Mouse (Mus musculus) layer of hippocampus, postnatal 10 days (tissue): ENCODE results near the gene Asap3. TPM values are rescaled to one million over a fixed set of nuclear protein-coding genes. Genes with fewer than 3 reads are reported as not detected.

ENCODE experiments used
- DNase-seq, 2 experiments: peaks; one replicate each; pipeline ENCODE4 v3.0.0; 2021; ENCODE audit warnings: low spot score in 2 of 2
- long read RNA-seq: library from polyadenylated mRNA; stranded (forward); transcript quantifications from one replicate; pipeline ENCODE4 v2.0.0, GENCODE M21; 2023
- total RNA-seq, 2 experiments: library from RNA; stranded (reverse); gene quantifications; 2 replicates each; pipeline ENCODE4 v1.2.3; 2021

Gene Asap3
- 1 to 10 TPM; 5.1 to 5.6 TPM for total RNA-seq
- long read RNA-seq, full-length matches to known transcripts = 1 of 5 reads
- long read RNA-seq, partial matches to known transcripts = 1 of 5 reads
- long read RNA-seq, other reads (novel, unspliced or antisense) = 3 of 5 reads

DNA sequence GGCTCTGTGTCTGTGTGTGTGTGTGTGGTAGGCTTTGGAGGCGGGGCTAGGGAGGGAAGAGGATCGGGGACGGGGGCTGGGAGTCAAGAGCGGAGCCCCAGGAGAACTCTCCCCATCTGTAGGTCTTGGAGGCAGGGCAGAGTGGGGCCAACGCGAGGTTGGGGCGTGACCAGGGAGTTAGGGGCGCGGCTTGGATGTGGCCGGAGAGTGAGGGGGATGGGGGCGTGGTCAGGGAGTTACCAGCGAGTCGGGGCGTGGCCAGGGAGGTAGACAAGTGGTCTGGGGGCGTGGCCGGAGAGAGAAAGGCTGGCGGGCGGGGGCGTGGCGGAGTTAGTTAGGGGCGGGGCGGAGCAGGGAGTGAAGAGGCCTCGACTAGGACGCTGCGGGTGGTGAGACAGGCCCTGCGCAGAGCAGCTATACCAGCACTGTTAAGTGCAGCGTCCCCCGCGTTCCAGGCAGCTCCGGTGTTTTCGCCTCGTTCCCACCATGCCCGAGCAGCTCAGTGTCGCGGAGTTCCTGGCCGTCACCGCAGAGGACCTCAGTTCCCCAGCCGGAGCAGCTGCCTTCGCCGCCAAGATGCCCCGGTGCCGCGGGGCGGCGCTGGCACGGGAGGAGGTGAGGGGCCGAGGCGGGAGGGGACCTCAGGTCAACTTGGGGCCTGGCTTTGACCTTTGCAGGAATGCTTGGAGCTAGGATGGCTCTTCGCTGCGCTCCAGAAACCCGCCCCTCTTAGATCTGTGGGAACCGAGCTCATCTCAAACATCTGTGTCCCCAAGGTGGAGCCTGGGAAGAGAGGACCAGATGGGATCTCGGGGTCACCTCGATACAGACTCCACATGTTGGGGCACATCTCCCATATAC is at the start of gene Asap3:
Gene Asap3 (plus strand): TSS at position 333 of the 861 bp plus-strand sequence.
- DNase-seq = peak; percentile 87 to 94

DNA sequence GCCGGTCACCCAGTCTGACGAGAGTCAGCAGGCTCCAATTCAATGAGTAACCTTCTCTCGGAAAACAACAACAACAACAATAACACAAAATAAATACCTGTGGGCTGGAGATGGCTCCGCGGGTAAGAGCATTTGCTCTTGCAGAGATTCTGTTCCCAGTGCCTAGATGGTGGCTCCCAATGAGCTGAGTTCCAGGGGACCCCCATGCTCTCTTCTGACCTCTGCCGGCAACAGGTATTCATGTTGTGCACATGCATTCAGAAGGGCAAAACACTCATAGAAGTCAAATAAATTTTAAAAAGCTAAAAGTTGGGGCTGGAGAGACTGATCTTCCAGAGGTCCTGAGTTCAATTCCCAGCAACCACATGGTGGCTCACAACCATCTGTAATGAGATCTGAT is 47.7 kb upstream of the Asap3 start:
- DNase-seq = no peak

DNA sequence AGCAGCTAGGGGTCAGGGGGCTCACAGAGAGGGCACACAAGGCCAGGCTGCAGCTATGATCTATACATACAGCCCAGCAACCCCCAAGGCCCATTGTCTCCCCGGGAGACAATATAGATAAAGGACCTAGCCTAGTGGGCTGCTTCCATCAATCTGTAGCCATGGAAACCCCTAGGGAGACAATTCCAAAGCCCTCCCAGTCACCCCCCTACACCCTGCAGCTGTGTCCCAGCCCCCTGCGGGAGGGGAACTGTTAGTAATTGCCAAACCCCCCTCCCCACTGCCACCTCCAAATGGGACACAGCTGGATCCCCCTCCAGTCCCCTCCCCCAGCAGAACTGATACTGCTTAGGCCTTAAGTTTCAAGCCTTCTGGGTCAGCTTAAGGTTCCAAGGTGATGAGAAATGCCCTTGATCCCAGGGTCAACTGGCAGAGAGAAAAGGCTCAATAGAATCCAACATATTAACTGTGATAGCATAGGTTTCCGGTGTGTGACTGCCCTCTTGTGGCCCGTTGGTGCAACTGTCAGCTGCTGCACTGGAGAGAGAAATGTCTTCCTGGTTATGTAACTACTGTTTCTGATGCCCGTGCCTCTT is 46.3 kb upstream of the Asap3 start:
- DNase-seq = peak; percentile 79 to 85

DNA sequence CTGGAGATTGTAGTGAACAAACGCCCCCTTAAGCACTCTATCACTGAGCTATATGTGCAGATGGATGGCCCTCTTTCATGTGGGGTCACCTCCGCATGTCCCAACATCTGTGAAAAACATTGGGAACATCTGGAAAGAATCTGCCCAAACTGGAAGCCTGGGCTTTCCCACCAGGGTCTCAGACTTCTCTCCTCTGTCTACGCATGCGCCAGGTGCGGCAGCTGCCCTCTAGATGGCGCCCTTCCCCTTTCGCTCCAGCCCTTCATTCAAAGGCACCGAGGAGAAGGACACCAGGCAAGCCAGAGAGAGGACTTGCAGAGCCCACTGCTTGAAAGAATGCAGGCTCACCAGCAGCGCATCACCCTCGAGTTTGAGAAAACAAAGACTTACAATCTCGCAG is 42.7 kb upstream of the Asap3 start:
- peak; percentile 93 to 95 for DNase-seq

DNA sequence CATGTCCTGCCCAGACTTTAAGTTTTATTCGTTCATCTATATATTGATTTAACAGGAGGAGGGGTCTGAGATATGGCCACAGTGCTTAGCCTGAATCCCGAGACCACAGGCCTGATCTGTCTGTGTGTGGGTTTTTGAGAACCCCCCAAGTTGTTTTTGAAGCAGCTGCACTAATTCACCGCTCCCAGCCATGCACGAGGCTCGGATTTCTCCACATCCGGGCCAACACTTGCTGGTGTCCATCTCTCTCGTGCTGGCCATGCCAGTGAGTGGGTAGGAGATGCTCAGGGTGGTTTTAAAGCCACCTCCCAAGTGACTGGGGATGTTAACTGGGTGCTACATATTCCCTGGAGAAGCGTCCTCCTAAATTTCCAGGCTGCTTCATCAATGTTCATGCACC is 41.2 kb upstream of the Asap3 start:
- DNase-seq = no peak

DNA sequence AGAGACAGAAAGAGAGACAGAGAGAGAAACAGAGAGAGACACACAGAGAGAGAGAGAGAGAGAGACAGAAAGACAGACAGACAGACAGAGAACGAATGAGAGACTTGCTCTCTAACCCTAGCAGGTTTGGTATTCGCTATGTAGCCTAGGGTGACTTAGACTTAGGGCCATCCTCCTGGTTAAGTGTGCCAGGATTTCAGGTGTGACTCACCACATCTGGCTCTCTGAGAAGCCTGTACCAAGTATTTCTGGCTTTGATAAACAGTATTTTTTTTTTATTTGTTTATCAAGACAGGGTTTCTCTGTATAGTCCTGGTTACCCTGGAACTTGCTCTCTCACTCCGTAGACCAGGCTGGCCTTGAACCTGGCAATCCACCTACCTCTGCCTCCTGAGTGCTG is 38.5 kb upstream of the Asap3 start:
- no peak for DNase-seq

DNA sequence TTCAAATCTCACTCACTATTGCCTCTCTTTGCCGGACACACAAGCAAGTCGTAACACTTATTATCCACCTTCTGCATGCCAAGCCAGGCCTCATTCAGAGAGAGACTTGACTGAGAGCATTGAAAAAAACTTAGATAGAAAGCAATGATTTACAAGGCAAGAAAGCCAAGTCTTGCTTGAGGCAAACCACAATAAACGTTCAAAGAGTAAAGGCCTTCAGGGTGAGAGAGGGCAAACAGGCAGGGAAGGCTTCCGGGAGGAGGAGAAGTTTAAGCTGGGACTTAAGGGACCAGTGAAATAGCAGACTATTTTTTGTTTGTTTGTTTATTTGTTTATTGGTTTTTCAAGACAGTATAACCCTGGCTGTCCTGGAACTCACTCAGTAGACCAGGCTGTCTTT is 35.8 kb upstream of the Asap3 start:
- no peak for DNase-seq

DNA sequence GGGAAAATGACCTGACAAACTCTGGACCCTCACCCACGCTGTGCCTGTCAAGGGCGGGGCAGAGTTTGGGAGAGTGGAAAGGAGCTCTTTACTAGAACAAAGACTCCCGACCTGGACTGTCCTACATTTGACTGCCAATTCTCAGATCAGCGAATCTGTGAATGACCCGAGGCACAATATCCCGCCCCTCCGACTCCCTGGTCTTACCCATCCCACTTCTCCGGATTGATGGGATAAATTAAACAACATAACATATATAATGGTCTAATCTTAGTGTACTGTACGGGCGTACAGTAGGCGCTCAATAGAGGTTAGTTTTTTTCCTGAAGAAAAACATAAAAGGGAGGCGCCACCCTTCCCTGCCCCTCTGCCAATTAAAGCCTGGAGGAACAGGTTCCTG is 34.7 kb upstream of the Asap3 start:
- DNase-seq = no peak

DNA sequence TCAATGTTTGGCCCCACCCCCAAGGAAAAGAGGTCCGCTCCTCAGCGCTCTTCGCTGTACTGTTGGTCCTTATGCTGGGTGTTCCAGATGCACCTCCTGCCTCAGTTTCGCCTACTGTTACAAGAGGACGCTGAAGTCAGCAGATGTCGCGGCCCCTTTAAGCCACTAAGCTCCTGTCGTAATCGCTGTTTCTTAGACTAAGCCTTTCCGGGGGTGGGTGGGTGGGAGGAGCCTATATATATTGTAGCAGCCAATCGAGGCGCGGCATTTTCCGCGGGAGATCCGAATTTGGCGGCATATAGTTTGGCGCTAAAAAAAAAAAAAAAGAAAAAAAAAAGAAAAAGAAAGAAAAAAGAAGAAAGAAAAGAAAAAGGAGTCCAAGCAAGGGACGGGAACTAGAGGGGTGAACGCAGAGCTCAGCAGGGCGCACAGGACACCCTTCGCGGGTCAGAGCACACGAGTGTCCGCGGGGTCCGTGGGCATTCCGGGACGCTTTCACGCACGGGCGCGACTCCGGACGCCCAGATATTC is 34.1 kb upstream of the Asap3 start, which contains the start of gene E2f2:
Gene E2f2 (plus strand): TSS at position 384 of the 531 bp plus-strand sequence.
- peak; percentile 57 to 68 for DNase-seq

DNA sequence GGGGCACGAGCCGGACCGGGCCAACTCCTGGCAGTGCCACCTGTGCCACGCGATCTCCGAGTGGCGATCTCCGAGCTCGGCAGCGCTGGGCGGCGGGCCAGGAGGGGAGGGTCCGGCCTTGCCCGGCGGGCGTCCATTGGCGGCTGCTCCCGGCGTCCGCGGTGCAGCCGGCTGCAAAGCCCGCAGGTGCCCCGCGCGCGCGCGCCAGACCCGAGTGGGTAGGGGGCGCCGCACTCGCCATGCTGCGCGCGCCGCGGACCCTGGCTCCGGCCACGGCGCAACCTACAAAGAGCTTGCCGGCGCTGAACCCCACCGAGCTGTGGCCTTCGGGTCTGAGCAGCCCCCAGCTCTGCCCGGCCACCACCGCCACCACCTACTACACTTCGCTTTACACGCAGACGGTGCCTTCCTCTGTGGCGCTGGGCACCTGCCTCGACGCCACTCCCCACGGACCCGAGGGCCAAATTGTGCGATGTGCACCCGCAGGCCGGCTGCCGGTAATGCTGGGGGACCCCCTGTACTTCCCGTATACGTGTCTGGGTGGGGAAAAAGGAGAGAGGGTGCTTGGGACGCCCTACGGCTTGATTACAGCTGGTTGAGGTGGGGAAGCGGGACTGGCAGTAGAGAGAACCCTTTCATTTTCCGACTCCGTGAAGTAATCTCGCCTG is 33.5 kb upstream of the Asap3 start:
- peak in 1 of 2 experiments; percentile 65 for DNase-seq

DNA sequence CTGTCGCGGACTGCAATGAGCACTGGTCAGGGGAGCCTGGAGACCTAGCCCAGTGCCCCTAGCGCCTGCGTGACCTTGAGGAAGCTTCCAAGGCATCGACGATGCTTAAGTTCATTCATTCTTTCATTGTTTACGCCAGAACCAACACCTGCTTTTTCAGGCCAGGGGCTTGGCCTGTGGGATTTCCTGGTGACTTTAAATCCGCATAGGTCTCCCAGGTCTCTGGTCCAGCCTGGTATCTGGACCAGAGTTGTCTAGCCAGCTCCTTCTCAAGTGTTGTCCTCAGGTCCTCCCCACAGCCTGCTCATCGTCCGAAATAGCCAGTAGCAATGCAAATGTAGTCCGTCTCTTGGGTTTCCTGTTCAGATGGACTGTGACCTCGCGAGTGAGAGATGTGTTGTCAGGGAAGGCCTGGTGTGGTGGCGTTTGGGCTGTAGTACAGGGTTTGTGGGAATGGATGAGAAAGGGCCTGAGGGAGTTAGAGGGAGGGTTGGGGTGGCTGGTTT is 32.9 kb upstream of the Asap3 start:
- no peak for DNase-seq

DNA sequence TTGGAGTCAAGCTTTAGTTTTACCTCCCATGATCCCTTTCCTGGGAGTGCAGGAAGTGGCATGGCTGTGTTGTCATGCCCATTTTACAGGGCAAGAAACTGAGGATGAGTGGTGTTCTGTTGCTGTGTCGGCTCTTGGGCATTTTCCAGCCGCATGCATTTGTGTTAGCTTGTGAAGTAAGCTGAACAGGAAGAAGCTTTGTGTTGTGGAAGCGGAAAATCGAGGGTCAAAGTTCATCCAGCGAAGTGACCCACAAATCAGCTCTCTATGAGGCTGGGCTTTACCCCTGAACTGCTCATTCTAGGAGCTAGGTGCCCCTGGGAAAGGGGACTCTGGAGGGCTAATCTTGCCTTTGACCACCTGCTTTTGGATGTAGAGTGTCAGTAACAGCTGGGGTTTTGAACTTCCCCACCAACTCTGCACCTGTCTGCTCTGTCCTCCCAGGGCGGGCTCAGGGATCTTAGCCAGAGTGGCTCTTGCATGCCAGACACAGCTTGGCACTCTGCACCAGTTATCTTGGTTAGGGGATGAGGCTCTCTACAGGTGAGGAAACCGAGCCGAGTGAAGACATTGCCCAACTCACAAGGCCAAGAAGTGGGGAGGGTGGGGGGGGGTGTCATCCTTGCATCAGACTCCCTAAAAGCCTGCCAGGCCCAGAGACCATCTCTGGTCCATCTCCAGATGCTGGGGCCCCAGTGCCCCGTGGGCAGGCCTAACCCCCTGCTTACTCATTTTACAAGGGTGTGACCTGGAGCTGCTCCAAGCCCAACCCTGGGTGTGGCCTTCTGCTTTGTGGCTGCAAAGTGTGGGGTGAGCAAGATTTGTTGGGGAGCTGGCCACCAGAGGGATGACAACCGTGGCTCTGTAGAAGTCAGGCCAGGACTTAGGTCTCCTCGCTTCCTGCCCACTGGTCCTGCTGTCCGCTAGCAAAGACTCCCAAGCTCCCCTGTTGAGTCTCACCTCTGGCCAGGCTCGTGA is 31.7 kb upstream of the Asap3 start:
- DNase-seq = no peak

DNA sequence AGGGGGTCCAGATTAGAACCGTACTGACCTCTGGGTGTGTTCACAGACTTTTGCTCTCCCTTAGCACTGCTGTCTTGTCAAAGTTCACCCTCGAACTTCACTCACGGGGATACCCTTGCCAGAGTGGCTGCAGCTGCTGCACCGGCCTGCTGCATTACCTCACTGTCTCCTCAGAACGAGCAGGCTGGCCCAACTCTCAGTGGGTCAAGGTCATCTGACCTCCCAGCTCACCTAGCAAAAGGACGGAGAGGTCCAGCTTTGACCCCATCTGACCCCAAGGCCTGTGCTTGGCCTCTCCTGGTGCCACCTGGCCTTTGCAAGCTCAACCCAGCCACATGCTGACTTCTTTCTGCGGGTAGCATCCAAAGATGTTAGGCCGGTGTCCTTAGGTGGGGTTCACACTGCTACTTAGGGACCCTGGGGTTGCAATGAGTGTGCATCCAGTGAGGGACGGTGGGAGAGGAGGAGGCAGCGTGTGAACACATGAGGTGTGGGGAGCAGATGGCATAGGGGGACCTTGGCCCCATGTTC is 30.1 kb upstream of the Asap3 start:
- DNase-seq = no peak

DNA sequence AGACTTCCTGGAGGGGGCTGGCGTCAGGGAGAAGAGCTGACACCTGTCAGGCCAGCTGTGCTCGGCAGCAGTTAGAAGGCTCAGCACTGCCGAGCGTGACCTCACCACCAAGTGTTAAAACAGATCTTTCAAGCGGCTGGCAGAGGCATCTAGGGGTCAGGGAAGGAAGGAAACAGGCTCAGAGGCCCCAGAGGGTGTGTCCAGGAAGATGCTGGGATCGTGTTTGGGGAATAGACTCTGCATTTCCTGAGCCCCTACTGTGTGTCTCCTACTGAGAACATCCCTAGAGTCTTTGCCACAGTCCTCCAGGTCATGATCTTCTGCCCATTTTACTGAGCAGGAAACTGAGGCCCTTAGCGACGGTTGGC is 28.9 kb upstream of the Asap3 start:
- DNase-seq = no peak

DNA sequence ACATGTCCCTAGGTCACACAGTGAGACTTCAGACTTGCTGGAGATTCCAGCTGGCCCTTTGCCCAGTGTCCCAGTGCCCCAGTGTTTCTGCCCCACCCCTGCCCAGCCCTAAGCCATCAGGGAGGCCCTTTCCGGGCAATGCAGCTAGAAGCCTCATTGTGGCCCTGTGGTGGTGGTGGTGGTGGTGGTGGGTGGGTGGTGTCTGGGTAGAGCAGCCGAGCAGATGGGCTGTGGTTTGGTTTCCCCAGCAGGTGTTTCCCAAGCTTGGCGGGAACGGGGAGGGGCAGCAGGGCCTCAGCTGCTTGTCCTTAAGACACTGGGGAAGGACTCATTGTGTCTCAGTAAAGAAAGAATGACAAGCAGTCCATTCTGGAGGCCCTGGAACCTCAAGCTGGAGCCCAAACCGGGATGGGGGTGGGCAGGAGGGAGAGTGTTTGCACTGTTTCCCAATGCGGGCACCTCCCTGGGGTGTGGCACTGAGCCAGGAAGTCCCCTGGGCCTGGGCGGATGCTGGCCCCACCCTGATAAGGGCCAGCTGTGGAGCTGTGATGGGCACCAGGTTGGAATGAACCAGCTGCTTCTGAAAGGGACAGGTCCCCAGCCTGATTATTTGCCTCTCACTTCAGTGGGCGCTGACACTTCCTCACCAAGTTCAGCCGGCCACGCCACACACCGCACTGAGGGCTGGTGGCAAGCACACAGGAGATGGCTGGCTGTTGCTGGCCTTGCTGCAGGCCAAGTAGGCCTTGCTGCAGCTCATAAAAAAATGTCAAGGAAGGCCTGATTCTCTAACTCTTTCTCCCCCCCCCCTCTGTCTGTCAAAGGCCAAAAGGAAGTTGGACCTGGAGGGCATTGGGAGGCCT is 28.3 kb upstream of the Asap3 start:
- no peak for DNase-seq

DNA sequence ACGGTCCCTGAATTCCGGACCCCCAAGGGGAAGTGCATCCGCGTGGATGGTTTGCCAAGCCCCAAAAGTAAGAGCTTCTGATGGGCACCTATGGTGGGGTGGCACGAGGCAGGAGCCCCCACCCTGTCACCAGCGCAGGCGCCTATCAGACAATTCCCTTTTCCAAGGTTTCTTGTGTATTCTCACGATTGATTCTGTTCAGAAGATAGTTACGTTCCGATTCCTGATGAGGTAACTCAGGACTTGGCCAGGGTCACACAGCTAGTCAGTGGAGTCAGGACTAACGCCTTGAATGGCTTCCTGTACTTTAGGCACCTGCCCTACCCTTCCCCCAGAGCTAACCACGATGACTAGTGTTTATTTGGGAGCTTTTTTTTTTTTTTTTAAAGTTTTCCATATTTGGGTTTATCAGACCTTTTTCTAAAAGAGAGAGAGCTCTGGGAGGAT is 27.7 kb upstream of the Asap3 start:
- no peak for DNase-seq

DNA sequence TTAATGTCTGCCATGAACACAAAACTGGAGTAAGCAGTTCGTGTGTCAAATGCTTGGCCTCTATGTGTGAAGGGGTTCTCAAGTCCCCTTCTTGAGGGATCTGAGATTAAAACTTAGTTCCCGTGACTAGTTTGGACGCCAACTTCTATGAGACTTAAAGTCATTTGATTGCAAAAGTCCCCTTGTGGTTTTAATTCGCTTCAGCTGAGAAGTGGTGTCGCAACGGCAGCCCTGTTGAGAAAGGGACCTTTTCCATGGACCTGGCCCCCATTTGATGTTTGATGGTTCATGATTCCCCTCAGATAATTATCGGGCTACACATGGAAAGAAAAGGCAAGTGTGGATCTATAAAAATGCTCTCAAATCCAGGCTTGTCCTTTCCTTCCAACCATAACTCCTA is 26.7 kb upstream of the Asap3 start:
- no peak for DNase-seq

DNA sequence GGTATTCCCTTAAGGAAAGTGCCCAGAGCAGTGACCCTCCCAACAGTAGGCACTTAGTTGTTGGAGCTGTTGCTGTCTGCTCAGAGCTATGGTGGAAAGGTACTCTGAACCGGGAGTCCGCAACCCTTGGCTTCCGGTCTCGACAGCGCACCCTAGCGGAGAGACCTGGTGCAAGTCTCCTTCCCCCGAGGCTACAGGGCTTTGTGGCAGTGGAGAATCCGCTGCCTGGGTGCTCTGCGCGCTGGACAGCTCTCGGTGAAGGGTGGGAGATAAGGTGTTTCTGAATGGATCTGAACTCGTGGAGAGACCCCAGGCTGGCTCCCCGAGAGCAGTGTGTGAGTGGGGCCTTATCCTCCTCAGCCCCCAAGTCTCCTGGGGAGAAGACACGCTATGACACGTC is 26.2 kb upstream of the Asap3 start:
- peak; percentile 87 to 88 for DNase-seq
